Mouse (Mus musculus) kidney, adult 2 months (tissue): ENCODE measurements around the gene Lsamp. TPM values are rescaled to one million over a fixed set of nuclear protein-coding genes. Genes with fewer than 3 reads are reported as not detected.
"Not testable (repeated sequence)": the region's sequence is repeated elsewhere in the genome, so short reads cannot be mapped to it uniquely, and the experiment has no call there.

Experiments used
- DNase-seq: peaks from one replicate; pipeline ENCODE4 v3.0.0; 2021
- H3K27ac ChIP-seq: fragments of 200-500 bp; 2 replicates; pipeline ENCODE4 v1.5.1; 2012; ENCODE audit warnings: low read depth, low read length, control low read depth, inconsistent platforms; ENCODE audit not compliant: insufficient read depth
- H3K27me3 ChIP-seq: fragments of 200-500 bp; replicated peaks from 2 replicates; pipeline ENCODE4 v1.6.1; 2012; ENCODE audit warnings: mild to moderate bottlenecking, moderate library complexity, low read length, inconsistent platforms; ENCODE audit not compliant: control insufficient read depth, insufficient read depth
- H3K36me3 ChIP-seq: fragments of 200-500 bp; 2 replicates; pipeline ENCODE4 v1.6.1; 2012; ENCODE audit warnings: mild to moderate bottlenecking, moderate library complexity, low read length, inconsistent platforms; ENCODE audit not compliant: control insufficient read depth, insufficient read depth
- H3K4me1 ChIP-seq: fragments of 200-500 bp; 2 replicates; pipeline ENCODE4 v1.6.1; 2011; ENCODE audit warnings: low read length; ENCODE audit not compliant: control insufficient read depth, insufficient read depth
- H3K4me3 ChIP-seq: fragments of 200-500 bp; 2 replicates; pipeline ENCODE4 v1.5.1; 2011; ENCODE audit warnings: mild to moderate bottlenecking, low read depth, low read length, control low read depth; ENCODE audit not compliant: insufficient read depth
- CTCF ChIP-seq: fragments of 200-500 bp; conservative IDR thresholded peaks from 2 replicates; pipeline ENCODE4 v1.5.1; 2011; ENCODE audit warnings: low read depth, mild to moderate bottlenecking, control low read depth, low read length, moderate library complexity, mixed read lengths; ENCODE audit not compliant: insufficient read depth, insufficient read length
- POLR2A ChIP-seq: fragments of 200-500 bp; IDR thresholded peaks from one replicate; pipeline ENCODE4 v1.6.1; 2011; ENCODE audit warnings: low read depth, low read length, control low read depth
- WGBS: fragments of 180-500 bp; shearing (Covaris S2); methylation state at CpG from one replicate; pipeline ENCODE4 v1.1.7; 2018; 5-methylcytosine and 5-hydroxymethylcytosine counted together
- polyA plus RNA-seq: library from polyadenylated mRNA; depleted of rRNA; stranded (reverse); fragments of >200 nt; gene quantifications from 2 replicates; pipeline ENCODE4 v1.2.3, GENCODE M21; 2012

Gene Lsamp
- polyA plus RNA-seq, 1 experiment: 0.38 TPM

GRCm38 (mm10) chr16:40607509-40607908 is 623.3 kb downstream of the Lsamp start:
- no peak for TF ChIP-seq POLR2A
- no peak for TF ChIP-seq CTCF
- WGBS: 85% methylated on average over 3 of the region's 3 CpGs

GRCm38 (mm10) chr16:40616697-40617096 is 632.5 kb downstream of the Lsamp start:
- not testable (repeated sequence) for H3K27me3 ChIP-seq, H3K27ac ChIP-seq, H3K36me3 ChIP-seq, DNase-seq, H3K4me1 ChIP-seq, H3K4me3 ChIP-seq
- WGBS: 9% methylated on average over 1 of the region's 1 CpGs

More at GRCm38 (mm10) chr16:40607509-40607908, 623.3 kb downstream of the Lsamp start:
- no peak for DNase-seq
- no peaks in the 10 kb centered on the region for H3K36me3 ChIP-seq
- H3K27ac ChIP-seq: no peak overlapping the region
- H3K4me3 ChIP-seq: no peak overlapping the region
- no peaks in the 10 kb centered on the region for H3K4me1 ChIP-seq
- H3K27me3 ChIP-seq: no peaks in the 10 kb centered on the region

GRCm38 (mm10) chr16:40621086-40621485 is 636.9 kb downstream of the Lsamp start:
- H3K27me3 ChIP-seq, H3K4me3 ChIP-seq, DNase-seq, H3K27ac ChIP-seq, H3K36me3 ChIP-seq, H3K4me1 ChIP-seq: not testable (repeated sequence)
- WGBS: 63% methylated on average over 7 of the region's 7 CpGs

- DNase-seq: no peak
- H3K27me3 ChIP-seq: no peaks in the 10 kb centered on the region
- WGBS: 76% methylated on average over 5 of the region's 5 CpGs
These were observed 643.0 kb downstream of the Lsamp start for GRCm38 (mm10) chr16:40627159-40627558.

GRCm38 (mm10) chr16:40639621-40640371 is 655.6 kb downstream of the Lsamp start:
- no peak for DNase-seq
- Histone ChIP-seq H3K27me3 (no peaks in the 10 kb centered on the region), H3K36me3 (no peaks in the 10 kb centered on the region), H3K4me1 (no peaks in the 10 kb centered on the region), H3K4me3 (no peak overlapping the region), H3K27ac (no peak overlapping the region)
- 77% methylated on average over 3 of the region's 3 CpGs for WGBS
- no peak for TF ChIP-seq POLR2A
- TF ChIP-seq CTCF: no peak

More at GRCm38 (mm10) chr16:40627159-40627558, 643.0 kb downstream of the Lsamp start:
- Histone ChIP-seq H3K4me3 (no peak overlapping the region), H3K27ac (no peak overlapping the region), H3K36me3 (no peaks in the 10 kb centered on the region), H3K4me1 (no peaks in the 10 kb centered on the region)
- TF ChIP-seq POLR2A (no peak), CTCF (no peak)

GRCm38 (mm10) chr16:40652800-40653199 is 668.6 kb downstream of the Lsamp start:
- Histone ChIP-seq H3K4me1 (no peaks in the 10 kb centered on the region), H3K27ac (no peak overlapping the region), H3K27me3 (no peaks in the 10 kb centered on the region), H3K4me3 (no peak overlapping the region), H3K36me3 (no peaks in the 10 kb centered on the region)
- WGBS: 80% methylated on average over 5 of the region's 5 CpGs
- DNase-seq: no peak
- TF ChIP-seq CTCF (no peak), POLR2A (no peak)

- Histone ChIP-seq H3K27ac (no peak overlapping the region), H3K27me3 (no peaks in the 10 kb centered on the region), H3K4me1 (no peaks in the 10 kb centered on the region), H3K36me3 (no peaks in the 10 kb centered on the region), H3K4me3 (no peak overlapping the region)
- DNase-seq: no peak
- WGBS: 67% methylated on average over 1 of the region's 1 CpGs
- no peak for TF ChIP-seq CTCF
- no peak for TF ChIP-seq POLR2A
These were observed 669.3 kb downstream of the Lsamp start for GRCm38 (mm10) chr16:40653508-40653907.

GRCm38 (mm10) chr16:40656347-40656746 is 672.2 kb downstream of the Lsamp start:
- Histone ChIP-seq H3K36me3 (no peaks in the 10 kb centered on the region), H3K4me1 (no peaks in the 10 kb centered on the region), H3K27me3 (no peaks in the 10 kb centered on the region), H3K4me3 (no peak overlapping the region), H3K27ac (no peak overlapping the region)
- no peak for TF ChIP-seq CTCF
- TF ChIP-seq POLR2A: no peak
- 69% methylated on average over 5 of the region's 5 CpGs for WGBS
- DNase-seq: no peak
